Mouse (Mus musculus): ENCODE results near the gene Chic2. TPM values are rescaled to one million over a fixed set of nuclear protein-coding genes. Genes with fewer than 3 reads are reported as not detected.
A peak's percentile ranks its signal among the peaks of the same experiment; 100 is the strongest.

Chic2 gene
- total and polyA plus RNA-seq, 3 experiments: 33.4 to 100 (median 41.1) TPM

GRCm38 (mm10) chr5:74957293-74958076 is 87.1 kb downstream of the Chic2 start:
- Histone ChIP-seq H3K27me3 (ENCODE audit: control insufficient read depth in 1 of 2, insufficient read depth in 2 of 2, low read length in 2 of 2) (no peaks in the 10 kb centered on the region), H3K79me2 (ENCODE audit: control insufficient read depth, insufficient read depth, low read length, poor library complexity) (no peaks in the 10 kb centered on the region), H3K9ac (ENCODE audit: control insufficient read depth, low read depth, low read length, poor library complexity, severe bottlenecking) (peak overlapping the region; percentile 34), H3K36me3 (ENCODE audit: control insufficient read depth in 1 of 2, insufficient read depth in 2 of 2, low read length in 2 of 2) (peaks cover 0 to 18% of the 10 kb centered on the region in 2 experiments; a peak in 2 of 4 replicates), H3K4me1 (ENCODE audit: control insufficient read depth in 1 of 2, insufficient read depth in 2 of 2, low read length in 2 of 2) (peaks cover 13 to 43% of the 10 kb centered on the region in 2 experiments), H3K9me3 (replicated peaks; ENCODE audit: insufficient read depth, low read length) (no peaks in the 10 kb centered on the region), H3K4me3 (ENCODE audit: control insufficient read depth in 1 of 2, insufficient read depth in 1 of 2, low read depth in 2 of 2, low read length in 2 of 2) (peak overlapping the region in 1 of 2 experiments; percentile 12; a peak in 2 of 4 replicates), H3K27ac (ENCODE audit: control insufficient read depth, low read depth, low read length) (peak overlapping the region; percentile 81)
- DNase-seq (ENCODE audit: low read depth, low spot score): peak; percentile 87
- TF ChIP-seq POLR2AphosphoS2 (IDR thresholded peaks at IDR 0.05; ENCODE audit: low read length): no peak
- TF ChIP-seq POLR2AphosphoS5 (IDR thresholded peaks at IDR 0.05; ENCODE audit: borderline replicate concordance, low read depth, low read length): no peak
- peak; percentile 41 for TF ChIP-seq SIN3A (IDR thresholded peaks at IDR 0.05; ENCODE audit: low read length)
- TF ChIP-seq TAL1 (IDR thresholded peaks at IDR 0.05; ENCODE audit: low read length): no peak
- no peak for TF ChIP-seq ZNF384 (IDR thresholded peaks at IDR 0.05; ENCODE audit: low read depth, low read length)
- TF ChIP-seq ZC3H11A (IDR thresholded peaks at IDR 0.05; ENCODE audit: low read depth, low read length): no peak
- TF ChIP-seq USF2 (IDR thresholded peaks at IDR 0.05; ENCODE audit: borderline replicate concordance in 1 of 2, insufficient read depth in 1 of 2, low read depth in 1 of 2, low read length in 2 of 2): no peak
- TF ChIP-seq RCOR1 (IDR thresholded peaks at IDR 0.05; ENCODE audit: low read depth, low read length): no peak
- TF ChIP-seq ZMIZ1 (IDR thresholded peaks at IDR 0.05; ENCODE audit: low read depth, low read length): no peak
- no peak for TF ChIP-seq RAD21 (IDR thresholded peaks at IDR 0.05; ENCODE audit: low read depth, low read length)
- peak; percentile 76; the same call in 1 of the 2 replicates for TF ChIP-seq MYC (IDR thresholded peaks at IDR 0.05; ENCODE audit: low read depth, low read length)
- peak; percentile 53; the same call in 1 of the 2 replicates for TF ChIP-seq USF1 (IDR thresholded peaks at IDR 0.05; ENCODE audit: low read depth, low read length)
- peak; percentile 29; the same call in 1 of the 2 replicates for TF ChIP-seq ETS1 (IDR thresholded peaks at IDR 0.05; ENCODE audit: low read depth, low read length)
- TF ChIP-seq CTCF (IDR thresholded peaks at IDR 0.05 in 2 of 3, conservative IDR thresholded peaks at IDR 0.05 in 1 of 3; ENCODE audit: control insufficient read depth in 1 of 3, insufficient read depth in 1 of 3, low read depth in 2 of 3, low read length in 3 of 3, poor library complexity in 1 of 3, severe bottlenecking in 1 of 3): no peak
- no peak for TF ChIP-seq SMC3 (IDR thresholded peaks at IDR 0.05; ENCODE audit: low read depth, low read length)
- no peak for TF ChIP-seq NELFE (IDR thresholded peaks at IDR 0.05; ENCODE audit: low read depth, low read length)
- TF ChIP-seq GABPA (IDR thresholded peaks at IDR 0.05; ENCODE audit: low read depth, low read length): no peak
- no peak for TF ChIP-seq E2F4 (IDR thresholded peaks at IDR 0.05; ENCODE audit: borderline replicate concordance, low read depth, low read length)
- TF ChIP-seq MAX (IDR thresholded peaks at IDR 0.05; ENCODE audit: low read length): peak; percentile 63; the same call in 1 of the 2 replicates
- no peak for TF ChIP-seq UBTF (IDR thresholded peaks at IDR 0.05; ENCODE audit: borderline replicate concordance, insufficient read depth, low read depth, low read length)
- TF ChIP-seq MYB (IDR thresholded peaks at IDR 0.05; ENCODE audit: low read depth, low read length): no peak
- no peak; the same call in none of the 2 replicates for TF ChIP-seq TCF12 (IDR thresholded peaks at IDR 0.05; ENCODE audit: low read depth, low read length)
- TF ChIP-seq BHLHE40 (IDR thresholded peaks at IDR 0.05; ENCODE audit: borderline replicate concordance, low read depth, low read length): peak; percentile 27; the same call in 1 of the 2 replicates
- peak; percentile 63 to 80 for TF ChIP-seq EP300 (IDR thresholded peaks at IDR 0.05; ENCODE audit: low read depth in 1 of 2, low read length in 2 of 2)
- TF ChIP-seq MAZ (IDR thresholded peaks at IDR 0.05; ENCODE audit: low read depth, low read length): no peak
- peak; percentile 50; the same call in 1 of the 2 replicates for TF ChIP-seq MXI1 (IDR thresholded peaks at IDR 0.05; ENCODE audit: low read depth, low read length)
- TF ChIP-seq GATA1 (IDR thresholded peaks at IDR 0.05; ENCODE audit: low read depth, low read length): peak; percentile 67
- TF ChIP-seq HCFC1 (IDR thresholded peaks at IDR 0.05; ENCODE audit: low read depth, low read length): no peak
- TF ChIP-seq MEF2A (IDR thresholded peaks at IDR 0.05; ENCODE audit: extremely low read depth, insufficient replicate concordance, low read depth, low read length, poor library complexity, severe bottlenecking): no peak
- no peak for TF ChIP-seq CHD2 (IDR thresholded peaks at IDR 0.05; ENCODE audit: low read length)
- no peak for TF ChIP-seq MAFK (IDR thresholded peaks at IDR 0.05; ENCODE audit: borderline replicate concordance, low read depth, low read length)
- no peak for TF ChIP-seq ZKSCAN1 (IDR thresholded peaks at IDR 0.05; ENCODE audit: low read depth, low read length)
- 0 out of 2 replicates have a peak, but pooled peaks have one; percentile 46 for TF ChIP-seq TBP (IDR thresholded peaks at IDR 0.05; ENCODE audit: low read depth, low read length)
- TF ChIP-seq CHD1 (IDR thresholded peaks at IDR 0.05; ENCODE audit: low read depth, low read length): no peak
- no peak for TF ChIP-seq JUND (IDR thresholded peaks at IDR 0.05; ENCODE audit: low read depth, low read length)
- no peak for TF ChIP-seq ELF1 (IDR thresholded peaks at IDR 0.05; ENCODE audit: low read depth, low read length)

Measured in MEL (cell line).